Mouse (Mus musculus): ENCODE measurements around the gene 4933417A18Rik. TPM values are rescaled to one million over a fixed set of nuclear protein-coding genes. Genes with fewer than 3 reads are reported as not detected.
"Not testable (repeated sequence)": the region's sequence is repeated elsewhere in the genome, so short reads cannot be mapped to it uniquely, and the experiment has no call there.

4933417A18Rik gene
- total RNA-seq, 2 experiments from 2014 or later, result not detected

GRCm38 (mm10) chr13:34973770-34974169, 49.6 kb downstream of the 4933417A18Rik start:
- DNase-seq, result no peak

- DNase-seq, result peak in 1 of 2 experiments; percentile 11
Measured at GRCm38 (mm10) chr13:34976116-34976515, 51.9 kb downstream of the 4933417A18Rik start.

- no peak for DNase-seq
Measured at GRCm38 (mm10) chr13:34977410-34977809, 53.2 kb downstream of the 4933417A18Rik start.

GRCm38 (mm10) chr13:34978635-34979034, 54.4 kb downstream of the 4933417A18Rik start:
- not testable (repeated sequence) for DNase-seq

- DNase-seq, result not testable (repeated sequence)
Measured at GRCm38 (mm10) chr13:34983479-34983878, 59.3 kb downstream of the 4933417A18Rik start.

- no peak for DNase-seq
Measured at GRCm38 (mm10) chr13:34991581-34992273, 67.5 kb downstream of the 4933417A18Rik start.

- DNase-seq, result peak in 1 of 2 experiments; percentile 6
Measured at GRCm38 (mm10) chr13:34993085-34993484, 68.9 kb downstream of the 4933417A18Rik start.

- DNase-seq, result no peak
Measured at GRCm38 (mm10) chr13:34993595-34993982, 69.4 kb downstream of the 4933417A18Rik start.

GRCm38 (mm10) chr13:34993983-34994811, 70.0 kb downstream of the 4933417A18Rik start:
- peak; percentile 97 to 99 for DNase-seq

GRCm38 (mm10) chr13:34995925-34996324, 71.7 kb downstream of the 4933417A18Rik start:
- peak in 1 of 2 experiments; percentile 26 for DNase-seq

Other genes with a start within 250 kb of the 4933417A18Rik start
- gene Fam50b, start 189.6 kb upstream of the 4933417A18Rik start, total RNA-seq (2021), result not detected
- 10 to 100 TPM; 76.2 to 94.2 TPM for gene Prpf4b, start 49.1 kb upstream of the 4933417A18Rik start, total RNA-seq (2021)
- 1 to 10 TPM in 1 of 2 experiments, under 1 TPM in 1; 0.76 to 1.4 TPM for gene Fam217a, start 99 bp upstream of the 4933417A18Rik start, total RNA-seq (2021)
- 1 to 10 TPM; 2.0 to 2.1 TPM for gene Eci3, start 39.4 kb downstream of the 4933417A18Rik start, total RNA-seq (2021)
- 100 to 1,000 TPM; 110 to 129 TPM for gene Eci2, start 102.7 kb downstream of the 4933417A18Rik start, total RNA-seq (2021)